Mouse (Mus musculus): ENCODE measurements around the gene Scyl1. TPM values are rescaled to one million over a fixed set of nuclear protein-coding genes. Genes with fewer than 3 reads are reported as not detected.

Gene Scyl1
- polyA plus RNA-seq, 1 experiment from 2014 or later = 82.7 TPM

DNA sequence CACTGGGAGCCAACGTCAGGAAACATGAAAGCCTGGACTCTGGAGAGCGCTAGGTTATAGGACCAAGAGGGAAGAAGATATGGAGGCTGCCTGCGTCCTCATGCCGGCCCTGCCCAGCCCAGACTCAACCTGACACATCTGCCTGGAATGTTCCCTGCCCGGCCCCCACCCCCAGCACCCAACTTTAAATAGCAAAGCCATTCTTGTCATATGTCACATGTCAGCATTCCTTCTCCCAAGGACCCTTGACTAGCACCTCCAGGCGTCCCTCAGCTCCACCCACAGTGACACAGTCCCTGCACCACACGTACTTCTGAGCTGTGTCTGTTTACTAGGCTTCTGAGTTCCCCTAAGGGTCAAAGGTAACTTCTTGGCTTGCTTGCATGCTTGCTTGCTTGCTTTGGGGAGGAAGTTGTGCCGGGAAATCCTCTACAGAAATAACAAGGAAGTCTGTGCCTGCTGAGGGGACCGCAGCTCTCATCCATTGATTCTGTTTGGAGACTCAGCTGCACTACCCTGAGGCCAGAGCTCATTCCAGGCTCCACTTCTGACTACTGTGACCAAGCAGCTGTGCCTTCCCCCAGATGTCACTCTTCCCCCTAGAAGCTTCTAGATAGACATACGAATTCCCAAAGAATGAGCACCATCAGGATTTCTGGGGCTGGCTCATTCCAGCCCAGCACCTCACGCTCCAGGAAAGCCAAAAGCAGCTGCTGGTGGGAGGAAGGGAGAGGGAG lies 39.1 kb upstream of the Scyl1 start:
- Histone ChIP-seq H3K36me3 (no peaks in the 10 kb centered on the region), H3K4me2 (replicated peaks) (peak overlapping the region; percentile 28), H3K27ac (peak overlapping the region; percentile 89), H3K27me3 (no peaks in the 10 kb centered on the region), H3K4me1 (peaks cover 80% of the 10 kb centered on the region), H3K9me3 (no peaks in the 10 kb centered on the region), H3K9ac (peak overlapping the region; percentile 48; the same call in 1 of the 2 replicates), H3K4me3 (no peak overlapping the region)
- 38% methylated on average over 11 of the region's 11 CpGs for WGBS
- ATAC-seq (ENCODE audit: low FRiP score, low read depth) = peak; percentile 2

DNA sequence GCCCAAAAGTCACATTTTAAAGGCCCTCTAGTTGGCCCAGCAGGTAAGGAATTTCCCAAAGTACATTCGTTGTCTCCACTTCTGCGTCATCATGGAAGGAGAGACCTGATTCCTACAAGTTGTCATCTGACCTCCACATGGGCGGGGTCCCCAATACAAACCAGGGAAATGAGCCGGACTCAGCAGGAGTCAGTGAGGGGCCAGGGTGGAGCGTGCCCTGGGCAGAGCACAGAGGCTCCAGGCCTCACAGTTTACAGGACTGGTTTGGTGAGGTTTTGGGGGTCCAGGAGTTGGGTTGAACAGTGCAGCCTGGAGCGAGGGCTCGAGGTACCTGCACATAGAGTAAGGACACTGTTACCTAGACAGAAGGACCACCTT lies 38.5 kb upstream of the Scyl1 start:
- Histone ChIP-seq H3K4me1 (peaks cover 80% of the 10 kb centered on the region), H3K27me3 (no peaks in the 10 kb centered on the region), H3K4me3 (no peak overlapping the region), H3K9me3 (no peaks in the 10 kb centered on the region), H3K9ac (peak overlapping the region; percentile 6; the same call in 1 of the 2 replicates), H3K27ac (peak overlapping the region; percentile 89), H3K36me3 (no peaks in the 10 kb centered on the region), H3K4me2 (replicated peaks) (peak overlapping the region; percentile 28)
- ATAC-seq (ENCODE audit: low FRiP score, low read depth) = no peak
- 39% methylated on average over 7 of the region's 7 CpGs for WGBS

- Histone ChIP-seq H3K27me3 (no peaks in the 10 kb centered on the region), H3K9me3 (no peaks in the 10 kb centered on the region), H3K27ac (peak overlapping the region; percentile 89), H3K36me3 (no peaks in the 10 kb centered on the region), H3K4me2 (replicated peaks) (no peak overlapping the region), H3K4me3 (no peak overlapping the region), H3K4me1 (peaks cover 80% of the 10 kb centered on the region), H3K9ac (peak overlapping the region; percentile 50; the same call in 1 of the 2 replicates)
- 54% methylated on average over 14 of the region's 14 CpGs for WGBS
- no peak for ATAC-seq (ENCODE audit: low FRiP score, low read depth)
These were observed 37.9 kb upstream of the Scyl1 start for GRCm38 (mm10) chr19:5808955-5809711.

DNA sequence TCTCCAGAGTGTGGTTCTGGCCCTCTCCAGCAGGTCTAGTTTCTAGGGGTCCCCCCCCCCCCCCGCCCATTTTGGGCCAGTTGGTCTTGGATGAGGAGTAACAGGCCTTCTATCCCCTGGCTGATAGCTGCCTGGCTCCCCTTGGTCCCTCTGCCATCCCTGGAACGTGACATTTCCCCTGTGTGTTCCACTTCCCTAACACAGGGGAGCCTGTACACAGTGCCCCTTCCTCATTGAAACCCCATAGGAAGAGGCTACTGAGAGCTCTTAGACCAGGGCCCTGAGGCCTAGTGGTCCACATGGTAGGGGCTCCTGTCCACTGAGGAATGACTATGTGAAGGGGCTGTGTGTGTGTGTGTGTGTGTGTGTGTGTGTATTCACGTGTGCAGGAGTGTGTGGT lies 36.5 kb upstream of the Scyl1 start:
- no peaks in the 10 kb centered on the region for H3K27me3 ChIP-seq
- no peaks in the 10 kb centered on the region for H3K9me3 ChIP-seq
- peaks cover 80% of the 10 kb centered on the region for H3K4me1 ChIP-seq
- ATAC-seq (ENCODE audit: low FRiP score, low read depth) = no peak
- no peak overlapping the region for H3K27ac ChIP-seq
- H3K4me2 ChIP-seq (replicated peaks) = no peak overlapping the region
- H3K36me3 ChIP-seq = no peaks in the 10 kb centered on the region
- no peak overlapping the region for H3K4me3 ChIP-seq
- 62% methylated on average over 3 of the region's 3 CpGs for WGBS
- no peak overlapping the region for H3K9ac ChIP-seq

GRCm38 (mm10) chr19:5806809-5807205 lies 35.6 kb upstream of the Scyl1 start:
- 41% methylated on average over 6 of the region's 6 CpGs for WGBS
- peak overlapping the region; percentile 39; the same call in 1 of the 2 replicates for H3K27ac ChIP-seq
- no peaks in the 10 kb centered on the region for H3K27me3 ChIP-seq
- ATAC-seq (ENCODE audit: low FRiP score, low read depth) = no peak
- no peak overlapping the region for H3K4me3 ChIP-seq
- peaks cover 70% of the 10 kb centered on the region for H3K4me1 ChIP-seq
- no peaks in the 10 kb centered on the region for H3K9me3 ChIP-seq
- H3K9ac ChIP-seq = no peak overlapping the region
- H3K36me3 ChIP-seq = no peaks in the 10 kb centered on the region
- H3K4me2 ChIP-seq (replicated peaks) = no peak overlapping the region

- peaks cover 65% of the 10 kb centered on the region for H3K4me1 ChIP-seq
These were observed 35.0 kb upstream of the Scyl1 start for GRCm38 (mm10) chr19:5806051-5806808.

DNA sequence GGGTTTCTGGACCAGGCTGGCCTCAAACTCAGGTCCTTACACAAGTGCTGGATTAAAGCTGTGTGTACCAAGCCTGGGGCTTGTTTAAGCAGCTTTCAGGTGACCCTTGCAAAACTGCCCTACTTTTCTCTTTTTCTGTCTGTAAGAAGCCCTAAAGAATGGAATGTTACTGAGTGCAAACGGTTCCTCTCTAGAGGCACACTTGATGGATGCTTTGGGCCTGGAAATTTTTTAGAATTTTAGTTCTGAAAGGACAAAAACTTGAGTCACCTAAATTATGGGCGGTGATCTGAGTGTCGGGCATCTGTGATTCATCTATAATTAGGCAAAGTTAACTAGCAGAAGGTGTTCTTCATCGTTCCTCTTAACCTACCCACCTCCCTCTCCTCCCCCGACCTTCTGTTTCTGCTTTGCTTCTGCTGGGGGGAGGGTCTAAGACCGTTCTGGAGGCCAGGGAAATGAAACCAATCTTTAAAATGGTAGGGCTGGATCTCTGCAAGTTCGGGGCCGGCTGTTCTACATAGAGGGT lies 33.2 kb upstream of the Scyl1 start:
- Histone ChIP-seq H3K36me3 (no peaks in the 10 kb centered on the region; the same call in 1 of the 2 replicates), H3K4me1 (peaks cover 47% of the 10 kb centered on the region), H3K9ac (peak overlapping the region; percentile 71), H3K9me3 (no peaks in the 10 kb centered on the region), H3K4me3 (peak overlapping the region; percentile 99), H3K27ac (peak overlapping the region; percentile 100), H3K4me2 (replicated peaks) (peak overlapping the region; percentile 89), H3K27me3 (no peaks in the 10 kb centered on the region)
- WGBS = 11% methylated on average over 8 of the region's 8 CpGs
- no peak for ATAC-seq (ENCODE audit: low FRiP score, low read depth)

More at GRCm38 (mm10) chr19:5806051-5806808, 35.0 kb upstream of the Scyl1 start:
- Histone ChIP-seq H3K36me3 (no peaks in the 10 kb centered on the region), H3K27me3 (no peaks in the 10 kb centered on the region), H3K9ac (0 out of 2 replicates have a peak overlapping the region, but pooled peaks have one; percentile 43), H3K4me3 (no peak overlapping the region), H3K9me3 (no peaks in the 10 kb centered on the region), H3K27ac (peak overlapping the region; percentile 75), H3K4me2 (replicated peaks) (no peak overlapping the region)
- 20% methylated on average over 8 of the region's 8 CpGs for WGBS
- no peak for ATAC-seq (ENCODE audit: low FRiP score, low read depth)

DNA sequence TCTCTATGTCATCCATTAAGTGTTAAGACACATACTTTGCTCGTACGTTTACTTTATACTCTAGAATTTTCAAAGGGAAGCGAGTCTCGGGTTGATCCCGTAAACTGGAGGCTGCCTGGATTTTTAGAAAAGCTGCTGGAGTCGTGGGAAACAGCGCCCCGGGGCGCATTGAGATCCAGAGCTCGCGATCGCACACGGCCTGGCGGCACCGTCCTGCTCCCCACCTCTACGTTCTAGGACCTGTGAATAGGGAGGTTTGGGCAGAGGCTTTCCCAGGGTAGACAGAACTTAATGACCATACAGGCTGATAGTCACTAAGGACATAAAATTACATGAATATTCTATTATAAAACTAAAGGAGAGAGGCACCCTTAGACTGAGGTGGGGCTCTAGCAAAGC lies 32.7 kb upstream of the Scyl1 start:
- peak overlapping the region; percentile 99 for H3K4me3 ChIP-seq

GRCm38 (mm10) chr19:5803041-5803880 lies 32.0 kb upstream of the Scyl1 start:
- H3K4me1 ChIP-seq = peaks cover 37% of the 10 kb centered on the region
- no peaks in the 10 kb centered on the region for H3K9me3 ChIP-seq
- under 1% methylated on average over 67 of the region's 67 CpGs for WGBS
- H3K27me3 ChIP-seq = no peaks in the 10 kb centered on the region
- peak overlapping the region; percentile 89 for H3K4me2 ChIP-seq (replicated peaks)
- H3K36me3 ChIP-seq = peaks cover 9% of the 10 kb centered on the region
- peak overlapping the region; percentile 99 for H3K4me3 ChIP-seq
- peak overlapping the region; percentile 100 for H3K27ac ChIP-seq
- peak; percentile 97 for ATAC-seq (ENCODE audit: low FRiP score, low read depth)
- peak overlapping the region; percentile 84 for H3K9ac ChIP-seq

More for the DNA sequence above, 32.7 kb upstream of the Scyl1 start:
- WGBS = 1% methylated on average over 16 of the region's 16 CpGs
- peak overlapping the region; percentile 100 for H3K27ac ChIP-seq
- H3K4me1 ChIP-seq = peaks cover 43% of the 10 kb centered on the region
- peak overlapping the region; percentile 71 for H3K9ac ChIP-seq
- H3K4me2 ChIP-seq (replicated peaks) = peak overlapping the region; percentile 89
- no peaks in the 10 kb centered on the region for H3K27me3 ChIP-seq
- no peaks in the 10 kb centered on the region for H3K9me3 ChIP-seq
- peak; percentile 18; the same call in 1 of the 2 replicates for ATAC-seq (ENCODE audit: low FRiP score, low read depth)
- peaks cover 3% of the 10 kb centered on the region for H3K36me3 ChIP-seq

DNA sequence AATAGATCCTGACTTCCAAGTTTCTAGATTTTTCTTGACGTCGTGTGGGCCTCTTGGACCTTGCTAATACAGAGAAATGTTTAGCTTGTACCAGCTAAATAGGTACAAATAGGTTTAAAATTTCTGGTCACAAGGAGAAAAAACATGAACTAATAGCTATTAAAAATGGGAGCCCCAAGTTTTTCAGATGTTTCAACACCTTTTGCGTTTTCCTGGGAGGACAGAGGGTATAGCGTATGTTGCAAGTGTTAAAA lies 31.5 kb upstream of the Scyl1 start:
- H3K4me1 ChIP-seq = peaks cover 36% of the 10 kb centered on the region
- H3K27me3 ChIP-seq = no peaks in the 10 kb centered on the region
- no peaks in the 10 kb centered on the region for H3K9me3 ChIP-seq
- under 1% methylated on average over 4 of the region's 4 CpGs for WGBS
- H3K4me3 ChIP-seq = peak overlapping the region; percentile 99
- H3K4me2 ChIP-seq (replicated peaks) = peak overlapping the region; percentile 89
- ATAC-seq (ENCODE audit: low FRiP score, low read depth) = no peak
- H3K9ac ChIP-seq = peak overlapping the region; percentile 84
- H3K36me3 ChIP-seq = peaks cover 13% of the 10 kb centered on the region
- H3K27ac ChIP-seq = peak overlapping the region; percentile 100

Measured in limb, embryonic 13.5 days (tissue).